Mouse (Mus musculus): ENCODE measurements around the gene Jmjd7. TPM values are rescaled to one million over a fixed set of nuclear protein-coding genes. Genes with fewer than 3 reads are reported as not detected.

Jmjd7 gene
- polyA plus RNA-seq, 1 experiment from 2014 or later = 17.4 TPM

DNA sequence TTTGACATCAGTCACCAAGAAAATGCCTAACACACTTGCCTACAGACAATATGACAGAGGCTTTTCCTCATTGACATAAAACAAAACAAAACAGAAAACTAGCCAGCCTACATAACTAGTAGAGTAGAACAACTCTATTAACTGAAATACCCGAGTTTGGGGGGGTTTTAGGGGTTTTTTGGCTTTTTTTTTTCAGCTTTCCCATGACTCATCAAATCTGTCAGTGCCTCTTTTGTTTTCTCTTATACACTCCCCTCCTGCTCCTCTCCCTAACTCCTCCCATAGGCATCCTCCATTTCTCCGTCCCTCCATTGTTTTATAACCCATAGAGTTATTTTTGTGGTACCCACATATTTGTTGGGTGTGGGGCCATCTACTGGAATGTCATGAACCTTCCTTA lies 33.8 kb upstream of the Jmjd7 start:
- Histone ChIP-seq H3K27ac (ENCODE audit: low read length) (no peak overlapping the region), H3K4me2 (ENCODE audit: low read length) (no peak overlapping the region), H3K9me3 (ENCODE audit: control insufficient read depth, low read length) (no peaks in the 10 kb centered on the region), H3K4me1 (replicated peaks; ENCODE audit: control insufficient read depth, insufficient read depth, low read length) (no peaks in the 10 kb centered on the region), H3K27me3 (replicated peaks; ENCODE audit: control insufficient read depth, insufficient read depth, low read length) (no peaks in the 10 kb centered on the region), H3K4me3 (replicated peaks; ENCODE audit: low read length) (no peak overlapping the region), H3K9ac (replicated peaks; ENCODE audit: low read depth, low read length) (no peak overlapping the region), H3K36me3 (ENCODE audit: control insufficient read depth, insufficient read depth) (no peaks in the 10 kb centered on the region)
- 50% methylated on average over 2 of the region's 2 CpGs for WGBS
- no peak for ATAC-seq

DNA sequence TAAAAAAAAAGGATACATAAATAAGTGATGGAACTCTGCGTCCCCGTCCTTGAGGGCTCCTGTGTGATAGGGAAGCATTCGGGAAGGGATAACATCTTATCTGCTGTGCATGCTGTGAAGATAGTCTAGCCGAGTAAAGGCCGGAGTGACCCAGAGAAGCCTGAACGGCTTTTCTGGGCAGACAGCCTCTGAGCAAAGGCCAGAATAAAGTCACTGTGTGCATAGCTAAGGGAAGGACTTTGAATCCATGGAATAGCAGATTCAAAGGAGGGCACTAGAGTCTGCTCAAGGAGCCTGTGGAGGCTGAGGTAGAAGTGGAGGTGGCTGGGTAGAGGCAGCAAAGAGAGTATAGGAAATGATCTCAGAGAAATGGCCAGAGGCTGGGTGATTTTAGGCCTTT lies 32.4 kb upstream of the Jmjd7 start:
- no peak overlapping the region for H3K4me3 ChIP-seq (replicated peaks; ENCODE audit: low read length)
- H3K27ac ChIP-seq (ENCODE audit: low read length) = no peak overlapping the region
- H3K9ac ChIP-seq (replicated peaks; ENCODE audit: low read depth, low read length) = no peak overlapping the region
- no peak overlapping the region for H3K4me2 ChIP-seq (ENCODE audit: low read length)
- peaks cover 2% of the 10 kb centered on the region; the same call in 1 of the 2 replicates for H3K36me3 ChIP-seq (ENCODE audit: control insufficient read depth, insufficient read depth)
- 88% methylated on average over 6 of the region's 6 CpGs for WGBS
- no peak for ATAC-seq
- no peaks in the 10 kb centered on the region for H3K27me3 ChIP-seq (replicated peaks; ENCODE audit: control insufficient read depth, insufficient read depth, low read length)
- H3K9me3 ChIP-seq (ENCODE audit: control insufficient read depth, low read length) = no peaks in the 10 kb centered on the region
- H3K4me1 ChIP-seq (replicated peaks; ENCODE audit: control insufficient read depth, insufficient read depth, low read length) = no peaks in the 10 kb centered on the region

DNA sequence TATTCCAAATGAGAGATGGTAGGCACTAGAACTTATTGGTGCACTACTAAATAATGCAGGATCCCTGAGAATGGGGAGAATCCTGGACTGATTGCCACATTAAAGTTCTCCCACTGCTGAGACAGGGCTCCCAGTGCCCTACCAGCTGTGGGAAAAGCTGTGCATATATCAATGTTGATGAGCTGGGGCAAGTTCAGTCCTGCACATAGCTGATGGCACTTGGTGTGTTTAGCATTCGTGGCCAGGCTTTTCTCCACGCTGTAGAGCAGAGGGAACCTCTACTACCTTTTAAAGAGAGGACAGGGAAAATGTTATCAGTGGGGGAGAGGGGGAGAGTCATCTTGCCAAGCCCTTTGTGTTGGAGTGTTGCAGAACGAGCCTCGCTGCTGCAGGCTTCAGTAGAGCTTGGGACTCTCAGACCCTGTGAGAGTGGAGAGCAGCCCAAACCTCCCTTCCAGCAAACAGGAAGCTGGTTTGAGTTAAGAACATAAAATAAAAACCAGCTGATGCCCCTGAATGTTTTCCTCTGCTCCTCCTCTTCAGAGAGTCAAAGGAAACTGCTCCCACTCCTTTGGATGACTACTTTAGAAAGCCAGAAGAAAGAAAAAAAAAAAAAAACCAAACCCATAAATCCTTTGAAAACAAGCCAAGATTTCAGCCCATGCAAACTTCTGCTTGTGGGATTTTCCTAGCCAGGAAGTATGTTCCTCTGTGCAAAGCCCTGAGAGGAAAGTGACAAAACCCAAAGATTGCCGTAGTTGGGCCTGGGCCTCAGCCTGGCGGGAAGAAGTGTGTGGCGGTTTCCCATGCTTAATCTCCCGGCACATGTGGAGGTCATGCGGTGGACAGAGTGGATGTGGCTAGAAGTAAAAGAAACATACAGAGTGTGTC lies 31.6 kb upstream of the Jmjd7 start:
- no peak for ATAC-seq
- peak overlapping the region; percentile 27 for H3K27ac ChIP-seq (ENCODE audit: low read length)
- no peak overlapping the region for H3K4me3 ChIP-seq (replicated peaks; ENCODE audit: low read length)

GRCm38 (mm10) chr2:119997354-119997753 lies 29.9 kb upstream of the Jmjd7 start:
- Histone ChIP-seq H3K27me3 (replicated peaks; ENCODE audit: control insufficient read depth, insufficient read depth, low read length) (no peaks in the 10 kb centered on the region), H3K4me3 (replicated peaks; ENCODE audit: low read length) (no peak overlapping the region), H3K27ac (ENCODE audit: low read length) (no peak overlapping the region), H3K4me2 (ENCODE audit: low read length) (no peak overlapping the region), H3K36me3 (ENCODE audit: control insufficient read depth, insufficient read depth) (peaks cover 2% of the 10 kb centered on the region; the same call in 1 of the 2 replicates), H3K9me3 (ENCODE audit: control insufficient read depth, low read length) (no peaks in the 10 kb centered on the region), H3K4me1 (replicated peaks; ENCODE audit: control insufficient read depth, insufficient read depth, low read length) (no peaks in the 10 kb centered on the region), H3K9ac (replicated peaks; ENCODE audit: low read depth, low read length) (no peak overlapping the region)
- 83% methylated on average over 4 of the region's 4 CpGs for WGBS
- ATAC-seq = no peak

More for the DNA sequence above, 31.6 kb upstream of the Jmjd7 start:
- Histone ChIP-seq H3K9me3 (ENCODE audit: control insufficient read depth, low read length) (no peaks in the 10 kb centered on the region), H3K4me1 (replicated peaks; ENCODE audit: control insufficient read depth, insufficient read depth, low read length) (no peaks in the 10 kb centered on the region), H3K9ac (replicated peaks; ENCODE audit: low read depth, low read length) (peak overlapping the region; percentile 11; the same call in 1 of the 2 replicates), H3K4me2 (ENCODE audit: low read length) (no peak overlapping the region), H3K27me3 (replicated peaks; ENCODE audit: control insufficient read depth, insufficient read depth, low read length) (no peaks in the 10 kb centered on the region), H3K36me3 (ENCODE audit: control insufficient read depth, insufficient read depth) (peaks cover 2% of the 10 kb centered on the region; the same call in 1 of the 2 replicates)
- 70% methylated on average over 9 of the region's 9 CpGs for WGBS

GRCm38 (mm10) chr2:119999731-120000130 lies 27.6 kb upstream of the Jmjd7 start:
- no peaks in the 10 kb centered on the region for H3K9me3 ChIP-seq (ENCODE audit: control insufficient read depth, low read length)
- 98% methylated on average over 2 of the region's 2 CpGs for WGBS

DNA sequence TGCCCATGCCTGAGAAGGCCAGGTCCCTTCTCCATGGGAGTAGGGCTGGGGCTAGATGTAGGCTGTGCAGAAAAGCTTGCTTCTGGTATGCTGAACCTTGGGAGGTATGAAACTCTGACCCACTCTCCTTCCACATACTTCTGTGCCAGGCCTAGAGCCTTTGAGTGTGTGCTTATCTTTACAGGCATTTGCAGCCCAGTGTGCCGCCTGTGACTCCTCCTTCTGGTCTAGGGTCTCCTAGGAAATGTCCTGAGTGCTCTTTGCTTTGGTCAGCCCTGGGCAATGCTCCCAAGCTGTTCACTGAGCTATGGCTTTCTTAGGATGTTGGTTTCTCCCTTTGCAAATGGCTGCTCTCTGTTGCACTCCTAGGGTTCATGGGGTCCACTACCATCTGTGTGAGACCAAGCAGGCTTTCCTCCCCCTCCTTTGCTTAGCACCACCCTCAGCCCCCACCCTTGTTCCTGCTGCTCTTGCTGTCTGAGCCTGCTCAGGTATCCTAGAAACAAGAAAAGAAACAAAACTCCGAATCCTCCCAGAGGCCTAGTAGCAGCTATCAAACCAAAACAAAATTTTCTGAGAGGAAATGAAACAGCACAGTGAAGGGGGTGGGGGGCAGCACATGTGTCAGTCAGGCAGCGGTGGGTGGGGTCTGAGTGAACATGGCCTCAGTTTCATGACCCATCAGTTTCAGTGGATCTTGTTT lies 26.2 kb upstream of the Jmjd7 start:
- WGBS = 80% methylated on average over 3 of the region's 3 CpGs
- ATAC-seq = no peak

More at GRCm38 (mm10) chr2:119999731-120000130, 27.6 kb upstream of the Jmjd7 start:
- H3K27me3 ChIP-seq (replicated peaks; ENCODE audit: control insufficient read depth, insufficient read depth, low read length) = no peaks in the 10 kb centered on the region
- H3K4me3 ChIP-seq (replicated peaks; ENCODE audit: low read length) = no peak overlapping the region
- H3K4me2 ChIP-seq (ENCODE audit: low read length) = no peak overlapping the region
- H3K27ac ChIP-seq (ENCODE audit: low read length) = no peak overlapping the region
- peaks cover 2% of the 10 kb centered on the region; the same call in 1 of the 2 replicates for H3K36me3 ChIP-seq (ENCODE audit: control insufficient read depth, insufficient read depth)
- no peak overlapping the region for H3K9ac ChIP-seq (replicated peaks; ENCODE audit: low read depth, low read length)
- no peaks in the 10 kb centered on the region for H3K4me1 ChIP-seq (replicated peaks; ENCODE audit: control insufficient read depth, insufficient read depth, low read length)
- ATAC-seq = no peak

DNA sequence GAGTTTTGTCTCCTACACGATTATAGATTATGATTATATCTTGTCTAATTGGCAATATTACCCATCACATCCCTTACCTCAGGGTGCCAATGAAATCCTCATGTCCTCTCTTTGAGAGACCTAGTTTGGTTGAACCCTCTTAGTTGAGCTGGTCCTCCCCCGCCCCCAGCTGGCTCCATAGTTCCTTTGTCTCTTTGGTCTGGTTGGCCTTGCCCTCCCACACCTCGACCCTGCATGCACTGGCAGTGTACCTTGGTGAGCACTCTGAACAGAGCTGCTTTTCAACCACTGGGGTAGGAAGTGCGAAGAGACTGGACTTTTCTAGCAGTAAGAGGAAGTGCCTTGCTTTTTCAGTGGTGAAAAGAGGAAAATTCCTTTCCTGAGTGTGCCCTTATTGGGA lies 25.3 kb upstream of the Jmjd7 start:
- 77% methylated on average over 4 of the region's 4 CpGs for WGBS
- no peaks in the 10 kb centered on the region for H3K4me1 ChIP-seq (replicated peaks; ENCODE audit: control insufficient read depth, insufficient read depth, low read length)
- H3K9ac ChIP-seq (replicated peaks; ENCODE audit: low read depth, low read length) = no peak overlapping the region
- ATAC-seq = no peak
- H3K4me2 ChIP-seq (ENCODE audit: low read length) = no peak overlapping the region
- H3K4me3 ChIP-seq (replicated peaks; ENCODE audit: low read length) = no peak overlapping the region
- no peaks in the 10 kb centered on the region for H3K9me3 ChIP-seq (ENCODE audit: control insufficient read depth, low read length)
- no peak overlapping the region for H3K27ac ChIP-seq (ENCODE audit: low read length)
- peaks cover 2% of the 10 kb centered on the region; the same call in 1 of the 2 replicates for H3K36me3 ChIP-seq (ENCODE audit: control insufficient read depth, insufficient read depth)
- H3K27me3 ChIP-seq (replicated peaks; ENCODE audit: control insufficient read depth, insufficient read depth, low read length) = no peaks in the 10 kb centered on the region

More for the DNA sequence above, 26.2 kb upstream of the Jmjd7 start:
- no peaks in the 10 kb centered on the region for H3K4me1 ChIP-seq (replicated peaks; ENCODE audit: control insufficient read depth, insufficient read depth, low read length)
- H3K4me3 ChIP-seq (replicated peaks; ENCODE audit: low read length) = no peak overlapping the region
- peaks cover 2% of the 10 kb centered on the region; the same call in 1 of the 2 replicates for H3K36me3 ChIP-seq (ENCODE audit: control insufficient read depth, insufficient read depth)
- H3K27ac ChIP-seq (ENCODE audit: low read length) = no peak overlapping the region
- no peaks in the 10 kb centered on the region for H3K27me3 ChIP-seq (replicated peaks; ENCODE audit: control insufficient read depth, insufficient read depth, low read length)
- no peak overlapping the region for H3K9ac ChIP-seq (replicated peaks; ENCODE audit: low read depth, low read length)
- no peak overlapping the region for H3K4me2 ChIP-seq (ENCODE audit: low read length)
- H3K9me3 ChIP-seq (ENCODE audit: control insufficient read depth, low read length) = no peaks in the 10 kb centered on the region

GRCm38 (mm10) chr2:120003970-120004369 lies 23.3 kb upstream of the Jmjd7 start:
- no peak overlapping the region for H3K4me2 ChIP-seq (ENCODE audit: low read length)
- no peaks in the 10 kb centered on the region for H3K9me3 ChIP-seq (ENCODE audit: control insufficient read depth, low read length)
- H3K4me3 ChIP-seq (replicated peaks; ENCODE audit: low read length) = no peak overlapping the region
- H3K36me3 ChIP-seq (ENCODE audit: control insufficient read depth, insufficient read depth) = no peaks in the 10 kb centered on the region
- no peak overlapping the region for H3K9ac ChIP-seq (replicated peaks; ENCODE audit: low read depth, low read length)
- no peak overlapping the region for H3K27ac ChIP-seq (ENCODE audit: low read length)
- 76% methylated on average over 2 of the region's 2 CpGs for WGBS
- H3K4me1 ChIP-seq (replicated peaks; ENCODE audit: control insufficient read depth, insufficient read depth, low read length) = no peaks in the 10 kb centered on the region
- H3K27me3 ChIP-seq (replicated peaks; ENCODE audit: control insufficient read depth, insufficient read depth, low read length) = no peaks in the 10 kb centered on the region
- peak; percentile 62 for ATAC-seq

- WGBS = 95% methylated on average over 7 of the region's 7 CpGs
- no peak overlapping the region for H3K4me2 ChIP-seq (ENCODE audit: low read length)
- no peak overlapping the region for H3K9ac ChIP-seq (replicated peaks; ENCODE audit: low read depth, low read length)
- no peak overlapping the region for H3K4me3 ChIP-seq (replicated peaks; ENCODE audit: low read length)
- no peaks in the 10 kb centered on the region for H3K9me3 ChIP-seq (ENCODE audit: control insufficient read depth, low read length)
- H3K27ac ChIP-seq (ENCODE audit: low read length) = no peak overlapping the region
- H3K27me3 ChIP-seq (replicated peaks; ENCODE audit: control insufficient read depth, insufficient read depth, low read length) = no peaks in the 10 kb centered on the region
- no peaks in the 10 kb centered on the region for H3K4me1 ChIP-seq (replicated peaks; ENCODE audit: control insufficient read depth, insufficient read depth, low read length)
- ATAC-seq = no peak
- H3K36me3 ChIP-seq (ENCODE audit: control insufficient read depth, insufficient read depth) = no peaks in the 10 kb centered on the region
Observed at GRCm38 (mm10) chr2:120006696-120007095, 20.6 kb upstream of the Jmjd7 start.

Measured in forebrain, embryonic 16.5 days (tissue).